Mouse (Mus musculus): ENCODE measurements around the gene Ndufc2. TPM values are rescaled to one million over a fixed set of nuclear protein-coding genes. Genes with fewer than 3 reads are reported as not detected.

Gene Ndufc2
- 100 to 1,000 TPM; 297 to 299 TPM for total RNA-seq (2021)
- long read RNA-seq, experiment 1, transcript Ndufc2-201 (3 exons, 683 nt) = major isoform, 490 of 497 reads
- long read RNA-seq, experiment 1, partial matches to known transcripts = 4 of 497 reads
- long read RNA-seq, experiment 1, other reads (novel, unspliced or antisense) = 2 of 497 reads
- long read RNA-seq, experiment 2, transcript Ndufc2-201 (3 exons, 683 nt) = major isoform, 537 of 549 reads
- long read RNA-seq, experiment 2, partial matches to known transcripts = 6 of 549 reads
- long read RNA-seq, experiment 2, other reads (novel, unspliced or antisense) = 6 of 549 reads

DNA sequence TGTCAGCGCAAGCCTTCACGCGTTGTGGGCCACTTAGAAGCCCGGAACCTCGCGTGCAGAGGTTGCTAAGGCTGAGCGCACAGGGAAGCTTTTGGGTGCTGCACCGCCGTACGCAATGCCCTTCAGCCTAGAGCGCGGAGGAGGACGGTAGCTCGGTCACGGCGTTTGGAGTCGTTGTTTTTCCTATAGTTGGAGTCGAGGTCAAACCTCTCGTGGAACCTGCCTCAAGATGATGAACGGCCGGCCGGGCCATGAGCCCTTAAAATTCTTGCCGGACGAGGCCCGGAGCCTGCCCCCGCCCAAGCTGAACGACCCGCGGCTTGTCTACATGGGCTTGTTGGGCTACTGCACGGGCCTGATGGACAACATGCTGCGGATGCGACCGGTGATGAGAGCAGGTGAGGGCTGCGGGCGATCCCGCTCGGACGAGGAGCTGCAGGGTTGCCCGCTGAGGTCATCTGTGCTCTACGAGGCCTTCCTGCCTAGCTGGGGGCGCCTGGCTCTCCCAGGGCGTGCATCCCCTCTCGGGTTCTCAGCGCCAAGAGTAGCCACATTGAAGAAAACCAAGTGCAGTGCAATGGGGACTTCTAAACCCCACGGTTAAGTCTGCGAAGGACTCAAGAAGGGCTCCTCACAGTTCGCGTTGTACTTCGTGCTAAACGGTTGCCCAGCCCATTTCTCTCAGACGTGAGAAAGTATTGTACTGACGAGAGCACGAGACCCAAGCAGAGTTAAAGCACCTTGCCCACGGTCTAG lies at the start of gene Ndufc2:
Ndufc2 (plus strand) TSS at position 44 of the 756 bp plus-strand sequence.
- intact Hi-C loops (cut with DNase I) = no loop called here
- peak; percentile 65 to 70 for DNase-seq

DNA sequence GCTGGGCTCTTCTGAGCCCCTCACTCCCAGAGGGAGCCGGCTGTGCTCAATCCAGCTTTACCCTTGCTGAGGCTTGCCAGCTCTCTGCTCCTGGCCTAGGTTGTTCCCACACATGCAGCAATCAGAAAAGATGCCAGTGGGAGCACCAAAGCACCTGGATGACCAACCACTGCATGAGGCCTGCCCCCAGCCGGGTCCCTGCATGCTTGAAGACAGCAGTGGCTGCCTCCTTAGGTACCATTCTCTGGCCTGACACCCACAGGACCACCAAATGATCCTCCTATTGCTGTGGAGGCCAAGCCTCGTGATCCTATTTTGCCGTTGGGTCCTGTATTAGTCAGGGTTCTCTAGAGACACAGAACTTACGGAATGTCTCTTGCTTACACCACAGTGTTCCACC lies 48.9 kb upstream of the Ndufc2 start:
- DNase-seq = no peak
- intact Hi-C loops (cut with DNase I) = no loop called here

DNA sequence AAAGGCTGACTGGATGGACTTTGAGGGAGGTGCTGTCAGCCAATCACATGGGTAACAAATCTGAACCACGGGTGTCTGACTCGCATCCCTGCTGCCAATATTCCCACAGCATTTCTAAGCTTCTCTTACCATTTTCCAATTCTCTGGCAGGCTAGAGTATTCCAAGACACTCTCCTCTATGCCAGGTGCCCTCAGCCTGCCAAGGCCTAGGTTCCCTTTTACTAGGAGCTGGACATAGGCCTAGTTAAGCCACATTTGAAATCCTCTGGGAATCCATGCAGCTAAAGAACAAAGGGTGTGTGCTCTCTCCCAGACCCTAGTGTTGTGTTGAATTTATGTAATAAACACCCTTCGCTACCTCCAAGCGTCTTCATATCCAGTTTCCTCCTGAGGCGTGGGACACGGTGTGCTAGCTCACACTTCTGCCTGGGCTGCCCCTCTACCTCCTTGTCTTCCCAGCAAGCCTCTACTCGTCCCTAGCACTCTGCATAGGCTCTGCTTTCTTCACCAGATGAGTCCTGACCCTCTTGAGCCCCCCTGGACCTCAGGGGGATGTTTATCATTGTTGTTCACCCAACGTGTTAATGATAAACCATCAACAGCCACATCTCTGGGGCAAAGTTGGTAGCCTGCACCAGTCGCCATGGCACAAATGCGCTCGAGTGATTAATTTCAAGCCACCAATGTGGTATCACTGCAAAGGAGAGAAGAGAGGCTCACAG lies 47.9 kb upstream of the Ndufc2 start:
- intact Hi-C loops (cut with DNase I) = no loop called here
- no peak for DNase-seq

DNA sequence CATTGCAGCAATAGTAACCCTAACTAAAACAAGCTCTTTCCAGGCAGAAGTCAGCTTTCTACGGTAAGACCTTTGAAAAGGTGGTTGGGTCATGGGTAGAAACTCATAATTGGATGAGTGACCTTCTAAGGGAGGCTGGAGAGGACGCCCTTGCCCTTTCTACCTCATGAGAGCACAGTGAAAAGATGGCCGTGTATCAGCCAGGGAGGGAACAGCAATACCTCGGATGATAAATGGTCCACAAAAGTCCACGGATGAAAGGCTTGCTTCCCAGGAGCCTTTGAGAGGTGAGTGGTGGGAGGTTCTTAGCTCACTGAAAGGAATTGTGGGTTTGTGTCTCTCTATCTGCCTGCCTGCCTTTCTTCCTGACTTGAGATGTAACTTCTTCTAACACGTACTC lies 46.4 kb upstream of the Ndufc2 start:
- DNase-seq = no peak
- intact Hi-C loops (cut with DNase I) = no loop called here

DNA sequence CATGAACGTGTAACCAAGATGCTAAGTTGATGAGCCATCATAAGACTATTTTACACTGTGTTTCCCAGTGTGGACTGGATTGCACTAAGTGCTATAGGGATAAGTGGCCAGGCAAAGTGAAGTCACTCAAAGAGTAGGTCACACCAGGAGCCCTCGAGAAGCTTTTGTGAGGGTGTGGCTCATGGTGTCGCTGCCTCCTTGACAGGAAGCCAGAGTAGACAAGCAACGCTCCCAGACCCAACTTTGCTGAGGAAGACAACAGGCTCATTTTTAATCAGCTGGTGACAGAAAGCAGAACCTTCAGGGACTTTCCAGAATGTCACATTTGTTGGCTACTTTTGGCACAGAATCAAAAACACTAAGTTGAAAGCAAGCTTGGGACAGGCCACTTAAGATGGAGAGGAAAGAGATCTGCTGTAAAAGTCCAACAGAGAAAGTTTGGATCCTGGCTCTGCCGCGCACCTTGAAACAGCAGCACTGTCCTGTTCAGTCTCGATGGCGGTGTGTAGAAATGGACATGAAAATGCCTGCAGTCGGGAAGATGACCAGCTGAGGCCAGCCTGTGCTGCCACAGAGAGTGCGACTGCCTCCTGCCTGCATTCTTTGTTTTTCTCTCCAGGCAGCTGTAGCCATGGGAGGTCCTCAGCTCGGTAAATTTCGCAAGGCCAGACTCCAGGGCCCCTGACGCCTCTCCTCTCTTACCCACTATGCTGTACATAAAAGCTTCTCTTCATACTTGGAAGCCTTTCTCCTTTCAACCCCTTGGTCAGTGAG lies 44.5 kb upstream of the Ndufc2 start:
- DNase-seq = no peak
- intact Hi-C loops (cut with DNase I) = no loop called here

DNA sequence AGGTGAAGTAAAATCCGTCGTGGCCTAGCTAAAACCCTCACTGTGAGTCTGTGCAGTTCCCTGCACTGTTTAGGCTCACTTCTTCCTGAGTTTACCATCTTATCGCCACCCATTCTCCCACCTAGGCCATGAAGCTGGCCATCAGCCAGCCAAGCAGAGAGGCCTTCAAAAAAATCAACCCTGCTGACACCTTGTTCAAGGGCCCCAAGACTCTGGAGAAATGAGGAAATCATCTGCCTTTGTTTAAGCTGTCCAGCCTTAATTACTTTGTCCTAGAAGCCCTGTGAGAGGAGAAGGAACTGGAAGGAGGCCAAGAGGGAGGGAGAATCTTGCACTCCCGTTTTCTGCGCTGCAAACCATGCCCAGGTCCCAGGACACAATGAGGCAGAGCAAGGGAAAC lies 43.5 kb upstream of the Ndufc2 start:
- intact Hi-C loops (cut with DNase I) = no loop called here

DNA sequence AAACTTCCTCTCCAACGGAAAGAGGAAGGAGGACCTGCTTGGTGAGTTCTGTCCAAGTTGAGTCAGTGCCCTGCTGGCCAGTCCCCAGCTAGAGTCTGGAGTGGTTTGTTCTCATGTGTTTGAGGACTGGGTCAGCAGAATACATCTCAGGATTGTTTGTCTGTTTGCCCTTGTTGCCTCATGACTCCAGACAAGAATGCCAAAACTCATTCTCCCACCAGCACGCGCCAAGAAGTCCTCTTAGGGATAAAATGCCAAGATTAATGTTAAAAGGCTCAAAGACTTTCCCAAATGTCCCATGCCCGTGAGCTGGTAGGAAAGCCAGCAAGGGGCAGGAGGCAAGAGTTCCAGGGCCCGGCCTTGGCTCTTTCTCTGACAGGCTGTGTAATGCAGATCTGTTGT lies 42.9 kb upstream of the Ndufc2 start:
- intact Hi-C loops (cut with DNase I) = no loop called here
- DNase-seq = peak; percentile 67 to 81

More for the DNA sequence above, 43.5 kb upstream of the Ndufc2 start:
- no peak for DNase-seq

DNA sequence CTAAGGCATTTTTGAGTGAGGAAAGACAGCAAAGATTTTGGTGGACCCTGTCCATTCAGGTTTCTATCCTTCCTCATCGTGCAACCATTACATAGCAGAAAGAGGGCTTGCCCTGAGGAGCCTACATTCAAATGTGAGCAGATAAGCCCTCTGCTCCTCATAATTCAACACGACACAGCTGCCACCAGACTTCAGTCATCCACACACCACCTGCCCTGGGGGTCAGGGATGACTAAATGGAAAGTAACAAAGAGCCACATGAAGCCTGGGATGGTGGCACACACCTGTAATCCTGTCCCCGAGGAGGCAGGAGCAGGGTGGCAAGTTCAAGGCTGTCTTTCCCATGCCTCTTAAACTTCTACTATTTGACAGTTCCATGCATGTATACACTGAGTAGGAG lies 42.0 kb upstream of the Ndufc2 start:
- intact Hi-C loops (cut with DNase I) = no loop called here
- no peak for DNase-seq

DNA sequence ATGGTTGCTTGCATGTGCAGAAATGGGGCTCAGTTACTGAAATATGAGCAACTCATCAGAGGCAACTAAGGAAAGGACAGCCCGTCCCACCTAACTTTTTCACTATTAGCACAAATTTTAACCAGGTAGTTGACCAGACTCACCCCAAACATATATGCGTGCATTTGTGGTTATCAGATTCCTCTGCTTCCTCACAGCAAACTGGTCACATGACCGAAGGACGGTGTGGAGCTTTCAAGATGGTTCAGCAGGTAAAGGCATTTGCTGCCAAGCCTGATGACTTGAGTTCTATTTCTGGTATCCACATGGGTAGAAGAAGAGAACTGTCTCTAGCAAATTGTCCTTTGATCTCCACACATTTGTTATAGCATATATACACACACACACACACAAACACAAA lies 41.5 kb upstream of the Ndufc2 start:
- intact Hi-C loops (cut with DNase I) = no loop called here

DNA sequence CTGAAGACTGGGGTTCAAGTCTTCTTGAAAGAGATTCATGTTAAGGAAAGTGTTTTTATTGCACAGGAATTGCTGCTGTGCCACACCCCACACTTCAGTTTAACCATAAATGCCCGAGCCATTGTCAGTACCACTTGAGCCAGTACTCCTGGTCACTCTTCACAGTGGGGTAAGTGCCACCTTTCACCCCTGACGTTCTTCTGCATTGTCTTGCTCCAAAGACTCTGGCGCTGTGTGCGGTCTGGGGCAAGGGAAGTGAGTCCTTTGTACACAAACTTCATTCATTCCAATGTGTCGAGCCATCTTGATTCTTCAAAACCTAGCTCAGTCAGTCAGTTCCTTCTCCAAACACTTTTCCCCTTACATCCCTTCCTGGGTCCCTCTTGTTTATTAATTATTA lies 39.6 kb upstream of the Ndufc2 start:
- intact Hi-C loops (cut with DNase I) = no loop called here
- DNase-seq = no peak

More for the DNA sequence above, 41.5 kb upstream of the Ndufc2 start:
- DNase-seq = no peak

DNA sequence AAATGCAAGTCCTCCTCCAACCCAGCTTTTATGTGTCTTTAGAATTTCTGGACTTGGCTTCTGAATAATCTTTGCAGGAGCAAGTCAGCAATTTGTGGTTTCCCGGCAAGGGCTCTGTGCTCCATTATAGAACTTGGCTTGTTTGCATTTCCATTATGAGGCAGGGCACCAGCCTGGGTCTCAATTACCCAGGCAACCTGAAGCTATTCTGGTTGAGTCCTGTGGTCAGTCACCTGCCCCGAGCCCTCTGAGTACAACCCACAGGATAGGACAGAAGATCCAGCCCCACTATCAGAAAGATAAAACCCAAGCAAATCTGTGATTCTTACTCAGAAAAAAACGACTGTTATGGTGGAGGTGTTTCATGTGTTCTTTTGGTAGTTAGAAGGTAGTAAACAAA lies 38.8 kb upstream of the Ndufc2 start:
- DNase-seq = no peak
- intact Hi-C loops (cut with DNase I) = no loop called here

DNA sequence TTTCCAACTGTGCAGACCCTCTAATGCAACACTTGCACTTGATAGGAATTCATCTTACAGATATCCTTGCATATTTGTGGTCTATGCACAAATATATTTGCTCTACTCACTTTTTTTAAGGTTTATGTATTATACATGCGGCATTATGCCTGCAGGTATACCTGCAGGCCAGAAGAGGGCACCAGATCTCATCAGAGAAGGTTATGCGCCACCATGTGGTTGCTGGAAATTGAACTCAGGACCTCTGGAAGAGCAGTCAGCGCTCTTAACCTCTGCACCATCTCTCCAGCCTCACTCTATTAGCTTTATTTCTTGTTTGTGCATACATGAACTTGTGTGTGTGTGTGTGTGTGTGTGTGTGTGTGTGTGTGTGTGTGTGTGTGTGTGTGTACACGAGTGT lies 38.3 kb upstream of the Ndufc2 start:
- intact Hi-C loops (cut with DNase I) = no loop called here
- no peak for DNase-seq

DNA sequence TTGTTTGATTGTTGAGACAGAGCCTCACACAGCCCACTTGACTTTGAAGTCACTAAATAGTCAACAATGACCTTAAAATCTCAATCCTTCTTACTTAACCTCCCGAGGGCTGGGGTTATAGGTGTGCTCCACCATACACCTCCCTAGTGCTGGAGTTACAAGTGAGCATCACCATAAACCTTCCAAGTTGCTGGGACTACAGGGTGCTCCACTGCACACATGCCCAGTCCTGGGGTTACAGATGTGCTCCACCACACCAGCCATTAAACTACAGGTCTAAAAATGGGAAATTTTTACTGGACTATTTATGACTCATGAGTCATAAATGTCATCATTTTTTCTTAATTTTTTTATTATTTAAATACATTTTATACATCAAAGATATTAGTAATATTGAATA lies 33.9 kb upstream of the Ndufc2 start:
- intact Hi-C loops (cut with DNase I) = no loop called here
- DNase-seq = no peak

DNA sequence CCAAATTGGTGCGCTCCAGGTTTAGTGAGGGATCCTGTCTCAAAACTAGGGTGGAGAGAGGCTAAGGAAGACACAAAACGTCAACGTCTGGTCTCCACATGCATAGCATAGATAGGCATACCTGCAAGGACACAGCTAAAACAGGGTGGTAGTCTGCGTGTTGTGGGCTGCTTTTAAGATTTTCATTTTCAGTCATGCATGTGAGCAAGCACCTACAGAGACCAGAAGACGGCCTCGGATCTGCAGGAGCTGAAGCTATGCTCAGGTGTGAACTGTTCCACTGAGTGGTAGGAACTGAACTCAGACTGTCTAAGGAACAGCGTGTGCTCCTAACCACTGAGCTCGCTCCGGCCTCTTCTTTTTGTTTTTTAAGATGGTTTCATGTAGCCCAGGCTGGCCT lies 24.7 kb upstream of the Ndufc2 start:
- DNase-seq = no peak
- intact Hi-C loops (cut with DNase I) = no loop called here

DNA sequence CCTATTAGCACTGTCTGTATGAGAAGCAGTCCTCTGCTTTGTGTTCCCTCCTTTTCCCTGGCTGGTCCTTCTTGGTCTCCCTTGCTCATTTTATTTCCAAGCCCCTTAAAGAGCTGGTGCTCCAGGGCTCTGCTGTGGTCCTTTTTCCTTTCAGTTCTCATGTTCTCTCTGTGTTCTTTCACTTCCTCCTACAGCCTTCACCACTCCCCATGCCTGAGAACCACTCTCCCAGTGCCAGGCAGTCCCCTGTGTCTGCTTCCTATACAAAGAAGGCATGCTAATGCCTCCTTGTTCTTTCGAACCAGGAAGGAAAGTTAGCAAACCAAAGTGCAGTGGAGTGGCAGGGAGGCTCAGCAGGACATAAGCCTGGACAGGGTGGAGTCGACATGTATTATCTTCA lies 23.9 kb upstream of the Ndufc2 start:
- intact Hi-C loops (cut with DNase I) = no loop called here

DNA sequence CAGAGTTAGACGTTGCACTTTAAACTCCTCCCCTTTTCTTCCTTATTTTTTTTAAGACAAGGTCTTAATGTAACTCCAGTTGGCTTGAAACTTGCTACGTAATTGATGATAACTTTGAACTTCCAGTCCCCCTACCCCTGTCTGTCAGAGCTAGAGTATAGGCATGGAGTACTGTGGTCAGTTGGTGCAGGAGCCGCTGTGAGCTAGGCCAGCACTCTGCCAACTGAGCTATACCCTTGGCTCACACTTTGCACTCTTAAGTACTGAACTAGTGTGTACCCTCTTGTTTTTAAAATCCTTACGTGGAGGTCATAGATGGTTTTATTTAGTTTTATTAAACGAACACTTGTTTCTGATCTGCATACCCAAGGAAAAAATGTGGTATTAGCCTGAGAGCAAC lies 20.5 kb upstream of the Ndufc2 start:
- intact Hi-C loops (cut with DNase I) = no loop called here
- no peak for DNase-seq

More for the DNA sequence above, 23.9 kb upstream of the Ndufc2 start:
- no peak for DNase-seq

DNA sequence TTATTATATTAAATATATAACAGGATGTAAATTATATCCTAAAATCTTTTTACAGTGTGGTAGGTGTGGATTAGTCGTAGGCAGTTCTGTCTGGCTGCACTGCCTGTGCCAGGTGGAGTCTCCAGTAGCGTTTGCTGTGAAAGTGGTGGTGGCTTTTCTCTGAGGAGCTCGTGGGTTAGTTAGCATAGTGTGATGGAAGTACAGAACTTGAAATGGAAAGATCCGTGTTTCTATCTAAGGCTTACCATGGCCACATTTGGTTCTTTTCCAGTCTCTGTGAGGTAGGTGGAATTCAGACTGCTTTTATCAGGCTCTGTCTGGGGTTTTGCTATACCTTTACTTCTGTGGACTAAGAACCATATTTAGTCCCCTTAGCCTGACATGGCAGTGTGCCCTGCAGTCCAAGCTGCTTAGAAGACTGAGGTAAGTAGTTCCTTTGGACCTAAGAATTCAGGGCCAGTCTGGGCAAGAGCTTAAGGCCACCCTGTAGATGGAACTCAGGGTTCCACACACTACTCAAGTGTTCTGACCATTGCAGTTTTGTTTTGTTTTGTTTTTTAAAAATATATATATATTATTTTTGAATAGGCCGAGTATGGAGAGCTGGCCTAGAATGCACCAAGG lies 19.2 kb upstream of the Ndufc2 start:
- intact Hi-C loops (cut with DNase I) = no loop called here

DNA sequence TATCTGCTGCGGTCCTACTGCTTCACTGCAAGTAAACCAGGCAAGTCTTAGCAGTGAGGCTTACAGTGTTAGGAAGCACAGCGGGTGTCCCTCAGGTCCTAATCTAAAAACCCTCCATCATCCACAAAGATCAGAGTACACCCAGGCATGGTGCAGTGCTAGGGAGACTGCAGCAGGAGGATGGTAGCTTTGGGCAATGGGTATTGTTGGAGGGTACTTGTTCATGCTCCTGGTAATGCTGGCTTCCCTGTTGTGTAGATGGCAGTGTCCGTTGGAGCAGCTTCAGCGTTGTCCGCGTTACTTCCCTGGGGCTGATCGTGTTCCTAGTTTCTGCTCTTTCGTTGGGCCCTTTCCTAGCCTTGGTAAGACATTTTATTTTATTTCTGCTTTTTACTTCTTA lies 17.1 kb upstream of the Ndufc2 start:
- intact Hi-C loops (cut with DNase I) = no loop called here
- no peak for DNase-seq

More for the DNA sequence above, 19.2 kb upstream of the Ndufc2 start:
- DNase-seq = no peak

DNA sequence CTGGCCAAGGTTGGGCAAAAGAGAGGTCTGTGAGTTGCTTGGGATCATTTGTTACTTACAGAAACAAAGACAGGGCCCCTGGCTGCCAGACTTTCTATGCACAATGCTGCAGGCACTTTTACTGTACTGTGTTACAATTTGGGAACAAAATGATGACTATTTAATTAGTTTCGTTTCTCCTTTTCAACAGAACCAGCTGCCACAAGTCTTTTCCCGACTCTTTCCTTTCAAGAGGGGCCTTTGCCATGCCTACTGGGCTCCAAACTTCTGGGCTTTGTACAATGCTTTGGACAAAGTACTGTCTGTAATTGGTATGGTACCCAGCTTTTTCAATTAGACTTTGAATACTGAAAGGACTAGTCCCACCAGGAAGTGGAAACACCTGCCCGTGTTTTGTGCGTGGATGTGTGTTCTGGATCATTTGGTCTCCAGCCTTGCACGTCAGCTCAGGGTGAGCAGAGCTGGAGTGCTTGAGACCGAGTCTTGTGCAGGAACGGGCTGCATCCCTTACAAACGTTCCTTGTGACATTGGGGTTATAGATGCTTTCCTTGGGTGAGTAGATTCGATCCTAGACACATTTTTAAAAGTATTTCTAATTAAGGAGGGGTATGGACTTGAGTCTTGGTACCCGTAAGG lies 16.2 kb upstream of the Ndufc2 start:
- intact Hi-C loops (cut with DNase I) = no loop called here
- no peak for DNase-seq
